Mouse (Mus musculus): Measurements from ENCODE around the gene Ppp1r9b.

Ppp1r9b gene

DNA sequence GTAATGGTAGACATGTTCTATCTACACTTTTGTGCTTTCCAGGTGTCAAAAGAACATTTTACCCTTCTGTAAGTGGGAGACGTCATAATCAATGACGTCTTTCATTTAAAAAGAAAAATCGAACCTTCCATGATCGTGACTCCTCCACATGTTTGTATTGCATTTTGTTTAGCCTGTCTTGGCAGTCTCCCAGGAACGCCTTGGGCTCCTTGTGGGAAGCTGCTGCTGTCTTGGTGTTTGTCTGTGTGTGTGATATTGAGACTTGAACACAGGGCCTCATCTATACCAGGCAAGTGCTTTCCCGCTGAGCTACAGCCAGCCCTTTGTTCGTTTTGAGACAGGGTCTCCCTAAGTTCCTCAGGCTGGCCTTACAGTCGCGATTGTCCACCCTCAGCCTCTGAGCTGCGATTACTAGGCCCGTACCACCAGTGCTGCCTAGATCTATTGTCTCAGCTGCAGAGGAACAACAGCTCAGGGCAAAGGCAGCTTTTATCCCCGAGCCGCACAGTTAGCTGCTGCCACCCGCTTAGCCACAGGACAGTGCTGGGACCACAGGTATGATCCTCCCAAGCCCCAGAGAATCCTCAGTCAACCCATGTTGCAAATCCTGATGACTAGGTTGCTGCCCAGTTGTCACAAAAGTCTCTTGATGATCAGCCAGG, 47.5 kb downstream of the Ppp1r9b start:
- H3K27me3 ChIP-seq (ENCODE audit: insufficient read depth, low read length) = peaks cover 12% of the 10 kb centered on the region
- H3K36me3 ChIP-seq (ENCODE audit: insufficient read depth, low read length) = 0 out of 2 replicates have a peak, but pooled peaks cover 4% of the 10 kb centered on the region
- TF ChIP-seq CTCF (conservative IDR thresholded peaks at IDR 0.05; ENCODE audit: low read length) (no peak), POU5F1 (IDR thresholded peaks at IDR 0.05; ENCODE audit: borderline replicate concordance, low read length) (no peak), NANOG (IDR thresholded peaks at IDR 0.05; ENCODE audit: borderline replicate concordance, low read length) (no peak)
- no peaks in the 10 kb centered on the region for H3K9me3 ChIP-seq (ENCODE audit: low read length)
- no peak overlapping the region for H3K4me3 ChIP-seq (replicated peaks; ENCODE audit: low read length)
- peaks cover 52% of the 10 kb centered on the region for H3K4me1 ChIP-seq (replicated peaks; ENCODE audit: low read depth, low read length)

DNA sequence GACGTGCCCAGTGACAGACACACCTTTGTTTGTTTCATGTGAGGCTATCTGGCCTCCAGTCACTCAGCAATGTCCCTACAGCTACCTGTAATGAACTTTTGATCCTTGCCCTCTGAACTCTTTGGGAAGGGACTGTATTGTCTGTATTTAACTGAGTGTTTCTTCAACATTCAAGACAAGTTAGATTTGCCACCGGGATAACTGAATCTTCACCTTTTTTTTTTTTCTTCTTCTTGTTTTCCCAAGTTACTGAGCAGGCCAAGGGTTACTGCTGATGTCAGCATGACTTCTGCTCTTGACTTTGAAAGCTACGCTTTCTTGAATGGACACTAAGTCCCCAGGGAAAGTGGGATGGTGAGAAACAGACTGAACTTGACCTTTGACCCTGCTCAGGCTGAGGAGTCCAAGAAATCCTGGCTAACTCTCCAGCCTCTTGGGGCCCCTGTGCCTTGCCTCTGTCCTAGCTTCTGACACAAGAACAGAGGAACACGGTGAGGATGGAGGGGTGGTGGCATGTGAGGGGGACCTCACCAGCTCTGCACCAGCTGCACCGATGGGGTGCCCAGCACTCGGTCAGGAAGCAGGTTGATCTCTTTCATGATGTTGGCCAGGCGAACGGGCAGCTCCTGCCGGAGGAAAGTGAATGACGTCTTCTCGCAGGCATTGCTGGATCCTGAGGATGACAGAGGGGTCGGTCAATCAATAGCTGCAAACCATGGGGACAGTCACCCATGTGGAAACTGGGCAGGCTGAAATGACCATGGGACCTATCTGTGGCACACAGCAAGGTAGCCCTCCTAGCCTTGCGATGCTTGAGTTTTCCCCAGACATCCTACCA, 48.2 kb downstream of the Ppp1r9b start:
- TF ChIP-seq POU5F1 (IDR thresholded peaks at IDR 0.05; ENCODE audit: borderline replicate concordance, low read length) (no peak), NANOG (IDR thresholded peaks at IDR 0.05; ENCODE audit: borderline replicate concordance, low read length) (no peak), CTCF (conservative IDR thresholded peaks at IDR 0.05; ENCODE audit: low read length) (no peak)
- peaks cover 50% of the 10 kb centered on the region for H3K4me1 ChIP-seq (replicated peaks; ENCODE audit: low read depth, low read length)
- H3K4me3 ChIP-seq (replicated peaks; ENCODE audit: low read length) = no peak overlapping the region
- no peaks in the 10 kb centered on the region for H3K9me3 ChIP-seq (ENCODE audit: low read length)
- H3K27me3 ChIP-seq (ENCODE audit: insufficient read depth, low read length) = peaks cover 5% of the 10 kb centered on the region; the same call in 1 of the 2 replicates
- 0 out of 2 replicates have a peak, but pooled peaks cover 4% of the 10 kb centered on the region for H3K36me3 ChIP-seq (ENCODE audit: insufficient read depth, low read length)

DNA sequence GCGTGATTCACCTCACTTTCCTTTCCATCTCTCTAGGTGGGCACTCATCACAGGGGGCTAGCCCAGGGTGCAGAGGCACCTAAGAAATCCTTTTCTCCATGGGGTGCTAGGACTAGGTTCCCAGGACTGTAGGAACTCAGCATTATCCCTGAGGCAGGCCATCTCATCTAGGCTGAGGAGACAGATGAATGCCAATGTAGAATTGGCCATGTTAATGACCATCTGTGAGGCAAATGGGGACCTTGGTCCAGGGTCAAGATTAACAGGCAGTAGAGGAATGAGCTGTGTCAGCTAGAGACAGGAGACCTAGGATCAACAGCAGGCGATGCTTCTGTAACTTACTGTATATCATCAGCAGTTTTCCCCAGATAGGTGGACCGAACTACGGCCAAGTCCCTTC, 48.9 kb downstream of the Ppp1r9b start:
- H3K36me3 ChIP-seq (ENCODE audit: insufficient read depth, low read length) = peaks cover 5% of the 10 kb centered on the region; the same call in 1 of the 2 replicates
- H3K9me3 ChIP-seq (ENCODE audit: low read length) = no peaks in the 10 kb centered on the region
- peaks cover 5% of the 10 kb centered on the region; the same call in 1 of the 2 replicates for H3K27me3 ChIP-seq (ENCODE audit: insufficient read depth, low read length)
- no peak overlapping the region for H3K4me3 ChIP-seq (replicated peaks; ENCODE audit: low read length)
- peaks cover 49% of the 10 kb centered on the region for H3K4me1 ChIP-seq (replicated peaks; ENCODE audit: low read depth, low read length)
- TF ChIP-seq POU5F1 (IDR thresholded peaks at IDR 0.05; ENCODE audit: borderline replicate concordance, low read length) (no peak), NANOG (IDR thresholded peaks at IDR 0.05; ENCODE audit: borderline replicate concordance, low read length) (no peak), CTCF (conservative IDR thresholded peaks at IDR 0.05; ENCODE audit: low read length) (no peak)

DNA sequence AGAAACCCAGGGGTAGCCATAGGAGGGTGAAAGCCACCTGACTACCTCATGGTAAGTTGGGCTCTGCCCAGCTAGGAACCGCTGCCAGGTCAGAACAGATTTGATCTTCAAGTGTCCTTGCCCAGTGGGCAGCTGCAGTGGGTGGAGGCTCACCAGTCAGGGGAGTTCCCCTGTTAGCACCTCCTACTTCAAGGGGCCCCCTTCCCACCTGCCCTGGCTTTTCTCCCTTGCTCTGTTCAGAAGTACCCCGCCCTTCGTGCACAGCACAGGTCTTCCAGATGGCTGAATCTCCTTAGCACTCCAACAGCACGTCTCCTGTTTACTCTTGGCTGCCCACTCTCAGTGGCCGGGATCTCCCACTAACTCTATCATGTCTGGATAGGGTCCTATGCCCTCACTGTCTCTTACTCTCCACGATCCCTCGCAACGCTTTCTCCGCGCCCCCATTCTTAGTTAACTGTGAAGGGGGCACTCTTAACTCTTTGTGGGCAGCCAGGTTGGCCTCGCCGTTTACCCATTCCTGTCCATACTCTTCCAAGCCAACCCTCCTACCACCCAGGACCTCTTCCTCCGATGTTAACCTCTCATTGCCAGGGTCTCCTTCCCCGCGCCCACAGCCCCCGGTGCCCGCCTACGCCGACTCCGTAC, 49.8 kb downstream of the Ppp1r9b start:
- TF ChIP-seq POU5F1 (IDR thresholded peaks at IDR 0.05; ENCODE audit: borderline replicate concordance, low read length) (no peak), CTCF (conservative IDR thresholded peaks at IDR 0.05; ENCODE audit: low read length) (no peak), NANOG (IDR thresholded peaks at IDR 0.05; ENCODE audit: borderline replicate concordance, low read length) (no peak)
- H3K9me3 ChIP-seq (ENCODE audit: low read length) = no peaks in the 10 kb centered on the region
- peaks cover 8% of the 10 kb centered on the region; the same call in 1 of the 2 replicates for H3K36me3 ChIP-seq (ENCODE audit: insufficient read depth, low read length)
- peak overlapping the region; percentile 88 for H3K4me3 ChIP-seq (replicated peaks; ENCODE audit: low read length)
- peaks cover 49% of the 10 kb centered on the region for H3K4me1 ChIP-seq (replicated peaks; ENCODE audit: low read depth, low read length)
- H3K27me3 ChIP-seq (ENCODE audit: insufficient read depth, low read length) = peaks cover 5% of the 10 kb centered on the region; the same call in 1 of the 2 replicates

DNA sequence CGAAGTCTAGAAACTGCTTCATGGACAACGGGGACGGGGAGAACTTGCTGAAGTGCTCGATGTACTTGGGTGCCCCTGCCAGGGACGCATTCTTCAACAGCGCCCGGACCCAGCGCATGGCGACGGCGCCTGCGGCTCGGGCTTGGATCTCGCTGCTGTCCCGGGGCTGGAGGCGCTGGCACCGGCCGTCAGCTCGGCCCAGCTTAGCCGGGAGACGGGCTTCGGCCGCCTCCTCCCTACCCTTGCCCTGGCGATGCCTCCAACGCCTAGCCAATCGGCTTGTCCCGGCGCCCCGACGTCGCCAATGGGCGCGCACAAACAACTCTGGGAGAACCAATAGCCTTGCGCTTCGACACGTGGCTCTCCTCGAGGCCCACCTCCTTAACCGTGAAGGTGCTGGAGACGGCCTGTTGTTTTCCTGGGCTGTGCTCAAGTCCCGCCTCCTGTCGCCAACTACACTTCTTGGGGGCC, 50.3 kb downstream of the Ppp1r9b start, which contains the start of gene Pdk2:
Pdk2 (minus strand) TSS at position 216 of the 471 bp plus-strand sequence.
- Histone ChIP-seq H3K4me1 (replicated peaks; ENCODE audit: low read depth, low read length) (peaks cover 52% of the 10 kb centered on the region), H3K36me3 (ENCODE audit: insufficient read depth, low read length) (peaks cover 8% of the 10 kb centered on the region; the same call in 1 of the 2 replicates)

DNA sequence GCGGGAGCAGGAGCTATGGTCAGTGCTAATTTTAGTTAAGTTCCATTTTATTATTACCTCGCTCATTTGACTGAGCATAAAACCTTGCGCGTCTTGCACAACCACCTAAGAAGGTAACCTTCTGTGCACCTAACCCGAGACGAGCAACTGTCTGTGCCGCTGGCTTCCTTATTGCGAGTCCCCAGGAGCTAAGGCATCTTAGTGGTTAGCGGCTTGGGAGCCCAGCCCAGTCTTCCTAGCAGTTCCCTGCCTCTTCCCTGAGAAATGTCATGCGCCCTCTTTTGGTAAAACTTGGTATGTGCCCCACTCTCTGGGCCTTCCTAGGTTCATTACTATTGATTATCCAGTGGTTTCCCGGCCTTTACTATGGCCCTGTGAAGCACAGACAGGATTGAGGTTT, 51.3 kb downstream of the Ppp1r9b start:
- H3K4me1 ChIP-seq (replicated peaks; ENCODE audit: low read depth, low read length) = peaks cover 59% of the 10 kb centered on the region
- H3K9me3 ChIP-seq (ENCODE audit: low read length) = no peaks in the 10 kb centered on the region
- TF ChIP-seq NANOG (IDR thresholded peaks at IDR 0.05; ENCODE audit: borderline replicate concordance, low read length) (no peak), CTCF (conservative IDR thresholded peaks at IDR 0.05; ENCODE audit: low read length) (peak; percentile 81)
- peaks cover 8% of the 10 kb centered on the region; the same call in 1 of the 2 replicates for H3K36me3 ChIP-seq (ENCODE audit: insufficient read depth, low read length)
- peak overlapping the region; percentile 88 for H3K4me3 ChIP-seq (replicated peaks; ENCODE audit: low read length)
- H3K27me3 ChIP-seq (ENCODE audit: insufficient read depth, low read length) = peaks cover 5% of the 10 kb centered on the region; the same call in 1 of the 2 replicates

More for the DNA sequence above, 50.3 kb downstream of the Ppp1r9b start, which contains the start of gene Pdk2:
- no peak for TF ChIP-seq POU5F1 (IDR thresholded peaks at IDR 0.05; ENCODE audit: borderline replicate concordance, low read length)
- peaks cover 5% of the 10 kb centered on the region; the same call in 1 of the 2 replicates for H3K27me3 ChIP-seq (ENCODE audit: insufficient read depth, low read length)
- no peaks in the 10 kb centered on the region for H3K9me3 ChIP-seq (ENCODE audit: low read length)
- H3K4me3 ChIP-seq (replicated peaks; ENCODE audit: low read length) = peak within 1 kb of the TSS; percentile 88

DNA sequence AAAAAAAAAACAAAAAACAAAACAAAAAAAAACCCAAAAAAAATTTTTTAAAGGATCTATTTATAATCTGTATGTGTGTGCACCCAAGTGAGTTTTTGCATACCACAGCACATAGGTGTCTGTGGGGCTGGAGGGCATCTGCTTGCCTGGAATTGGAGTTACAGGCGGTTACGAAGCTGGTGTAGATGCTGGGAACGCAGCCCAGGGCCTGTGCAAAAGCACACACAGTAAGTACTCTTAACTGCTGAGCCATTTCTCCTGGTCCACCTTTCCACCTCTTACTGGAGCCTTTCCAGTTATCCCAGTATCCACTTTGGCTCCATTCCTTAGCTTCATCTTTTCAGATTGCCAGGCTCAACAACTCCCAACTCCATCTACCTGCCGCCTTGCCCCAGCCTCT, 52.2 kb downstream of the Ppp1r9b start:
- peaks cover 8% of the 10 kb centered on the region; the same call in 1 of the 2 replicates for H3K36me3 ChIP-seq (ENCODE audit: insufficient read depth, low read length)
- TF ChIP-seq NANOG (IDR thresholded peaks at IDR 0.05; ENCODE audit: borderline replicate concordance, low read length) (no peak), CTCF (conservative IDR thresholded peaks at IDR 0.05; ENCODE audit: low read length) (no peak), POU5F1 (IDR thresholded peaks at IDR 0.05; ENCODE audit: borderline replicate concordance, low read length) (no peak)
- no peaks in the 10 kb centered on the region for H3K9me3 ChIP-seq (ENCODE audit: low read length)
- H3K4me3 ChIP-seq (replicated peaks; ENCODE audit: low read length) = no peak overlapping the region
- H3K27me3 ChIP-seq (ENCODE audit: insufficient read depth, low read length) = peaks cover 5% of the 10 kb centered on the region; the same call in 1 of the 2 replicates
- peaks cover 67% of the 10 kb centered on the region for H3K4me1 ChIP-seq (replicated peaks; ENCODE audit: low read depth, low read length)

DNA sequence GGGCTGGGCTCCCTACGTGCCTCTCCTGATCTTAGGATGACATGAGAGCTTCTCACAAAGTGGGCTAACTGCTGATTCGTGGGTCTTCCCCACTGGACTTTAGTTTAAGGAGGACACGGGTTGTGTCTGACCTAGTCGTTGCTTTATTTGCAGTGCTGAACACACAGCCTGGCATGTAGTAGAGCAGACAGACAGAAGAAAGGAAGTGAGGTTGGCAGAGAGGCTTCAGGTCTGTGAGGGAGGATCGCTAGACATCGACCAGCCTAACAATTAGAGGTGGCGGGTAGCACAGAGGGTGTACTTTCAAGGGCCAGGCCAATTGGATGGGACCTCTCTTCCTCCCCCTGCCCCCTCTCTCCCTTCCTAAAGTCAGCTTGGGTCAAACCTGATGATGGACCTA, 52.8 kb downstream of the Ppp1r9b start:
- TF ChIP-seq CTCF (conservative IDR thresholded peaks at IDR 0.05; ENCODE audit: low read length) (no peak), POU5F1 (IDR thresholded peaks at IDR 0.05; ENCODE audit: borderline replicate concordance, low read length) (no peak), NANOG (IDR thresholded peaks at IDR 0.05; ENCODE audit: borderline replicate concordance, low read length) (no peak)
- peaks cover 8% of the 10 kb centered on the region; the same call in 1 of the 2 replicates for H3K36me3 ChIP-seq (ENCODE audit: insufficient read depth, low read length)
- no peak overlapping the region for H3K4me3 ChIP-seq (replicated peaks; ENCODE audit: low read length)
- H3K9me3 ChIP-seq (ENCODE audit: low read length) = no peaks in the 10 kb centered on the region
- peaks cover 5% of the 10 kb centered on the region; the same call in 1 of the 2 replicates for H3K27me3 ChIP-seq (ENCODE audit: insufficient read depth, low read length)
- H3K4me1 ChIP-seq (replicated peaks; ENCODE audit: low read depth, low read length) = peaks cover 68% of the 10 kb centered on the region

All from E14TG2a.4 (cell line).